Mouse (Mus musculus): ENCODE measurements around the gene Gm42878.
"Not testable (repeated sequence)": the region's sequence is repeated elsewhere in the genome, so short reads cannot be mapped to it uniquely, and the experiment has no call there.

Gene Gm42878

DNA sequence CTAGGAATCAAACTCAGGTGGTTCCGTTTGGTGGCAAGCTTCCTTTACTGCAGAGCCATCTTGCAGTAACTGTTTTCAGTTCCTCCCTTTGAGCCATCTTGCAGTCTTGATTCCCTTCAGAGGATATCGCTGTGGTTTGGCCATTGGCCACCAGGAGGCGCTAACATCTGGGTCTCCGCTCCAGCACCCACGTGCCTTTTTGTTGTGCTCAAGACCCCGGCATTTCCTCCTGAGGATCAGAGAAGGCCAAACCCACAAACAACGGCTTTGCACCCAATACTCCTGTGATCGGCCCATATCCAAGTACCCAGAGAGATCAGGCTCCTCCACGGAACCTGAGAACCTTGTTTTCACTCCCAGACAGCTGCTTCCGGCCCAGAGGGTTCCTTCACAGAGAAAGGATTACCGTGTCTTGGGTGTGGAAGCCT, 19.2 kb upstream of the Gm42878 start:
- DNase-seq (ENCODE audit: low spot score): peak; percentile 58

DNA sequence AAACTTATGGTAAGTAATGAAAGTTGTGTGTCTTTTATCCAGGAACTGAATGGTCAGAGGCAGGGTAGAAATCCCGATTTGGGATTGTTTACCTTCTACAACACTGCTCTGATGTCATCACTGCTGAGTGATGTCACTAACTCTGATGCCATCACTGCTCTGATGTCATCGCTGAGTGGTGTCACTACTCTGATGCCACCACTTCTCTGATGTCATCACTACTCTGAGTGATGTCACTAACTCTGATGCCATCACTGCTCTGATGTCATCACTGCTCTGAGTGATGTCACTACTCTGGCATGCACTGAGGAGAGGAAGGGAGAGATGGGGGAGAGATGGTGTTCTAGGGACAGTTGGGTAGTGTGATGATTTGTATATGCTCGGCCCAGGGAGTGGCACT, 17.2 kb upstream of the Gm42878 start:
- no peak for DNase-seq (ENCODE audit: low spot score)

DNA sequence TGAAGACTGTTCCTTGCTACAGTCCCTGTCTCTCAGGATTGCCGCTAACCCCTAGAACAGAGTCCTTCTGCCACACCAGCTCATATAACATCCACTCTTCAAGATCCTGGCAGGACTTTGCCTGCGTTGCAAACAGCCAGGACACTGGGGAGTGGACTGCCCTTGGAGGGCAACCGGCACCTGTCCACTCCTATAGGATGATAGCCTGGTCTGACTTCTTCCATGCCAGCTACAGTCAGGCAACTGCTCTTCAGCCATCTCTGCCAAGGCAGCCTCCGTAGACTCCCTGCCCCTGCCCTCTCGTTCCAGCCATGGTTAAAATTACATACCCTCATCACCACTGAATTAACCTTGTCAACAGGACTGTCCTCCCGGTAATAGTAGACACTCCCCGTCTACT, 3.9 kb upstream of the Gm42878 start:
- no peak for DNase-seq (ENCODE audit: low spot score)

DNA sequence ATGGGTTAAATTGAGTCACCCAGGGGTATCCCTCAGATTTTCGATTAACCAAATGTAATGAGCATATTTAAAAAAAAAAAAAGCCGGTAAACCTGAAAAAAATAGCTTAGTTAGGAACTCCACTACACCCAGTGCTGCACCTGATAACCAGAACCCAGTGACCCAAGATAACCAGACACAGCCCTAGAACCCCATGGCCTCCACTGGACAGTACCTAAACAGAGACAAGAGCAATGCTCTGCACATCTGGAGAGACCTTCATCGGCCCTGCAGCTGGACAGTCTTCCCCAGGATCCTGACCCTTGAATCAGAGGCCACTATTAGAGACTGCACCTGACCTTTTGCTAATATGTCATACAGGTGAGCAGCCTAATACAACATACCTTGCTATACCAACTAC, 1.8 kb upstream of the Gm42878 start:
- no peak for DNase-seq (ENCODE audit: low spot score)

DNA sequence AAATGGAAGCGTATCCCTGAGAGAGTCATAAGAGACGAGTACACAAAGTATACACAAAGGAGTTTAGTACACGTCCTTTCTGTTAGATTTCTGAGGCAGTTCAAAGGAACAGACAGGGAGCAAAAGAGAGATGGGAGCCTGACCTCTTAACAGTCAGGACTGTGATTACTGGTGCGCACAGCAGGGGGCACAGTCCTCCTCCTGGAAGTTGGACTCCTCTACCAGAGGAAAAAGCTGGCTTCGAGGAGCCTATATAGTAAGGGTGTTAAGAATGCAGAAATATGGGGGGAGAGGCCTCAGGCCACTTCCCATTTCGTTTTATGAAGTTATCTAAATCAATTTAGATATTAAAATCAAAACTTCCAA, 1.2 kb upstream of the Gm42878 start:
- no peak for DNase-seq (ENCODE audit: low spot score)

DNA sequence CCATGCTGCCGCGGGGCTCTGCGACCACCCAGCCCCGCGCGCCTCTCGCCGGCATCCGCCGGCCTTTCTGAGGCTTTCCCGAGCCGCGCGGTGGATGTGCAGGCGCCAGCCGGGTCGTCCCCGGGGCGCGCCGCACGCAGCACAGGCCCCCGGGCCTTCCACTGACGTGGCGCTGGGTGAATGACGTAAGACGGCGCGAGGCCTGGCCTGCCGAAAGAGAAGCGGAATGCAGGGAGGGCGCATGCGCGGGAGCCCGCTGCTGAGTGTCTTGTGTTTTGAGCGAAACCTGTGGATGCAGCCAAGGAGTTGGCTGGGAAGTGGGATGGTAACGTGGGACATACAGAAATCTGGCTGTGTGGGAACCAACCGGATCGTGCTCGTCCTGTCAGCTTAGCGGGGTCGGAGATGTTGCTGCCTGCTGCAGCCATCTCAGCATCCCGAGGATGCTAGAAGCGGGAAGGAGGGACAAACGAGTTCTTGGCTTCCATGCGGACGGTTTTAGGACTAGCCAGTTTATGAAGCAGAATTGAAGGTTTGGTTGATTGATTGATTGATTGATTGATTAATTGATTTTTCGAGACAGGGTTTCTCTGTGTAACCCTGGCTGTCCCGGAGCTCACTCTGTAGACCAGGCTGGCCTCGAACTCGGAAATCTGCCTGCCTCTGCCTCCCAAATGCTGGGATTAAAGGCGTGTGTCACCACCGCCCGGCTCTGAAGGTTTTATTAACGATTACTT, 679 bp upstream of the Gm42878 start, which contains the start of gene Mapkapk5:
Mapkapk5 (minus strand) TSS at position 113 of the 737 bp plus-strand sequence.
- peak; percentile 92 for DNase-seq (ENCODE audit: low spot score)

DNA sequence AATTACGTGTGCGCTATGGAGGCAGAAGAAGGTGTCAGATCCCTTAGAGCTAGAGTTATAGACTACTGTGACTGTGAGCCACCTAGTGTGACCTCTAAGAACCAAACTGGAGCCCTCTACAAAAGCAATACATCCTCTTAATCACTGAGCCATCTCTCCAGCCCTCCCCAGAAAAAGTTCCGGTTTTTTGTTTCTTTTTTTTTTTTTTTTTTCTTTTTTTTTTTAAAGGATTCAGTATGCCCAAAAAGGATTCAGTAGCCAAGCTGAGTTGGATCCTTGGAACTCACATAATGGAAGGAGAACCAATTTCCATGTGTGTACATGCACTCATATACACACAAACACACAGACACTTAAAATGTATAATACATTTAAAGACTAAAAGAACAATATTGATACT, 1.9 kb downstream of the Gm42878 start:
- DNase-seq (ENCODE audit: low spot score): no peak

DNA sequence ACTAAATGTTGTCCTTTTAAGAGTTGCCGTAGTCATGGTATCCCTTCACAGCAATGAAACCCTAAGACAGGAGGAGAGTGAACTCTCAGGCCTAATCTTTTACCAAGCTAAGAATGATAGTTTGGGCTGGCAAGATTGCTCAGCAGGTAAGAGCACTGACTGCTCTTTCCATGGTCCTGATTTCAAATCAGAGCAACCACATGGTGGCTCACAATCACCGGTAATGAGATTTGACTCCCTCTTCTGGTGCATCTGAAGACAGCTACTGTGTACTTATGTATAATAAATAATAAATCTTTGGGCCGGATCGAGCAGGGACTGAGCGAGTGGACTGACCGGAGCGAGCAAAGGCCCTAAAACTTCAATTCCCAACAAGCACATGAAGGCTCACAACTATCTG, 4.0 kb downstream of the Gm42878 start:
- DNase-seq (ENCODE audit: low spot score): no peak

DNA sequence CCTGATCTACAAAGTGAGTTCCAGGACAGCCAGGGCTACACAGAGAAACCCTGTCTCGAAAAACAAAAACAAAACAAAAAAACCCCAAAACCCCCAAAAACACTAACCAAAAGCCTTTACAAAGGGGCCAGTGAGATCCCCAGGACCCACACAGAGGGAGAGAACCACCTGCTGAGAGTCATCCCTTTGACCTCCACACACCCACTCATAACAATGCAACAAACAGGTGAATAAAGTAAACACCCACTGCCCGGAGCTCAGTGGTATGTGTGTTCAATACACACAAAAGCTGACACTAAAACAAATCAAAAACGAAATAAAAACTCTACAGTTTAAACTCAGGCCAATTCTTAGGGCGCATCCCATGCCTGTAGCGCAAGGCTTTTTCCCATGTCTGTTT, 5.2 kb downstream of the Gm42878 start:
- no peak for DNase-seq (ENCODE audit: low spot score)

DNA sequence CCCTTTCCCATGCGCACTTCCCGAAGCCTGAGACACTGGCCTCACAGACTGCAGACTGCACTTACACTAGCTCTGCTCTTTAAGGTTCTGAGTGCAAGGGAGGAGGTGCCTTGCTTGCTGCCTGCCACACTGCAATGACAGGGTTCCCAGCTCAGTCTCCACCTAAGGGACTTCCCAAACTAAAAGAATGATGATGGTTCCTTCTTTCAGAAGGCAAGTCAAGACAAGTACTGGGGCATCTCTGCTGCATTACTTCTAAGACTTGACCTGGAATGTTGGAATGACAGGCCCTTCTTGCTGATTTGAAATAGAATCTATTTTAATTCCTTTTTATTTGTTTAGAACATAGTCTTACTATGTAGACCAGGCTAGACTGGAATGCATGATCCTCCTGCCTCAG, 7.7 kb downstream of the Gm42878 start:
- DNase-seq (ENCODE audit: low spot score): no peak

DNA sequence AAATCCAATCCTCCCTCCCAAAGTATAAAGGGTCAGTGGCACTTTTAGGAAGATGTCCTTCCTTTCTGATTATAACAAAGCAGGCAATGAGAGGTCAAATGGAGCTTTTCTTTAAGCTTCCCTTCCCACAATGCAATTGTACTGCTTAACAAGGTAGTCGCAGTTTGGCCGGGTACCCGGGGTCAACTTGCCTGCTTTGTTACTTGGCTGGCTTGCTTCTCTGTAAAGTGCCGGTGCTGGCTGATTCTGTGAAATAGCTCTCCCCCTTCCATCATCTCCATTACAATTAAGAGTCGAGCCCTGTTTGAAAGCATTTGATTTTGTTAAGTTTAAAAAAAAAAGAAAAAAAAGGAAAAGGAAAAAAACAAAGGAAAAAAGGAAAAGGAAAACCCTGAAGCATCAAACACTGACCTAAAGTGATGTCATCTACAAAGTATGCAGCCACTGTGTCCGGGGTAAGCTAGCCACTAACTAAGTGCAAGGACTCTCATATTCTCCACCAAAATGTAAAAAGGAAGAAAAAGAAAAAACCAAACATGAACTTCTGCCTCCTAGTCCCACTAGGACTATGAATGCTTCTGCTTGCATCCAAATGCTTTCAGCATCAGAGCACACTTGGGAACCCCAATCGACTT, 8.2 kb downstream of the Gm42878 start:
- DNase-seq (ENCODE audit: low spot score): no peak

DNA sequence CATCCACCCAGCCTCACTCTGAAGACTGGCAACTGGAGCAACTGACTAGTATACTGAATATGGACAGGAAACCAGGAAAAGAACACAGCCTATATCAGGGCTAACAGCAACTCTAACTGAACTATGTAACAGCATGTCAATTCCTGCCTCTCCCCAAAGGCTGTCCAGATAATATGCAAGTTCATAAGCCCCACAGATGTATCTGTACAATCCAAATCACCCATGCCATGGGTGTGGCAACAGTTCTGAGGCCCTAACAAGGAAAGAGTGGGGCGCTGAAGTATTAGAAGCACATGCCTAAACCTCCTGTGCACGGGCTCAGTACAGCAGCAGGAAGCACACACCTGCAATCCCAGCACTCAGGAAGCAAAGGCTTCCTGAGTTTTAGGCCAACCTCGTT, 10.2 kb downstream of the Gm42878 start:
- DNase-seq (ENCODE audit: low spot score): no peak

DNA sequence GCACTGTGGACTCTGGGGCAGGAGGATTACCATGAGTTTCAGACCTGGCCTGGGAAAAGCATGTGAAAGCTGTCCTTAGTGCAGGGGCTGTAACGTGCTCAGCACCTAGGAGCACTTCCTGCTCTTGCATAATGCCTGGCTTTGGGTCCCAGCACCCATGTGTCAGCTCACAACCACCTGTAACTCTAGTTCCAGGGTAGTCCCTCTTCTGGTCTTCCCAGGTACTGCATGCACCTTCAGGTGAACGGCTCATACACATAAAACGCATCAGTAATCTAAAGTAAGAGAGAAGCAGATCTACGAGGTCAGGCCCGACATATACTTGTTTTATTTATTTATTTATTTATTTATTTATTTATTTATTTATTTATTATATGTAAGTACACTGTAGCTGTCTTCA, 10.8 kb downstream of the Gm42878 start:
- no peak for DNase-seq (ENCODE audit: low spot score)

DNA sequence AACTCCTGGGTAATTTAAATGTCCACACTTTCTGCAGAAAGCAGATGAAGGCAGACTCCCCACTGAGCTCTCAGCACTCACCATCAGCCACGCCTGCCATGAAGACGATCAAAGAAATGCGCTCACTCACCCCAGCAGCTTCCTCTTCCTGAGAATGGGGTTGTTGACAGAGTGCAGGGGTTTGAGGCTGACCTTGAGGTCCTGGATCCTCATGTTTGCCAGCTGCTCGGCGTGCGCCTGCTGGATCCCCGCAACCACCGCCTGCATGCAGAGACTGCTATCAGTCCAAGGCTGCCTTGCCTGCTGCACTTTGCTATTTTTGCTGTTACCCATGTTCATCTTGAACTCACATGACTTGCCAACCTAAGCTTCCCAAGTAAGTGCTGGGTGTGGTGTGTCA, 18.3 kb downstream of the Gm42878 start:
- peak; percentile 52 for DNase-seq (ENCODE audit: low spot score)

DNA sequence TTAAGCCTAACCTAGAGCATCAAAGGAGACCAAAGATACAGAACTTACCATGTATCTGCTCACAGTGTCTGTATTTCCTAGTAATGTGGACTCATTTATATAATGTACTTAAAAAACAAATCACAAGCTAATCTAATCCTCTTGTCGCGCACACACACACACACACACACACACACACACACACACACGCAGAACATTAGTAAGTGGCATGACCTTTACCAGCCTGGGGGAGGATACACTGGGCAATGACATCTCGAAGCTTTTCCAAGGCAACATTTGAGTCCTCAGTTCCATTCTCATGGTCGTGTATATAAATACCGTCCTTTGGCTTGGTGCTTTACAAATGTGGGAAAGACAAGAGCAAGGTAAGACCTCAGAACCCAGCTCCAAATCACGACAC, 18.8 kb downstream of the Gm42878 start:
- DNase-seq (ENCODE audit: low spot score): no peak

DNA sequence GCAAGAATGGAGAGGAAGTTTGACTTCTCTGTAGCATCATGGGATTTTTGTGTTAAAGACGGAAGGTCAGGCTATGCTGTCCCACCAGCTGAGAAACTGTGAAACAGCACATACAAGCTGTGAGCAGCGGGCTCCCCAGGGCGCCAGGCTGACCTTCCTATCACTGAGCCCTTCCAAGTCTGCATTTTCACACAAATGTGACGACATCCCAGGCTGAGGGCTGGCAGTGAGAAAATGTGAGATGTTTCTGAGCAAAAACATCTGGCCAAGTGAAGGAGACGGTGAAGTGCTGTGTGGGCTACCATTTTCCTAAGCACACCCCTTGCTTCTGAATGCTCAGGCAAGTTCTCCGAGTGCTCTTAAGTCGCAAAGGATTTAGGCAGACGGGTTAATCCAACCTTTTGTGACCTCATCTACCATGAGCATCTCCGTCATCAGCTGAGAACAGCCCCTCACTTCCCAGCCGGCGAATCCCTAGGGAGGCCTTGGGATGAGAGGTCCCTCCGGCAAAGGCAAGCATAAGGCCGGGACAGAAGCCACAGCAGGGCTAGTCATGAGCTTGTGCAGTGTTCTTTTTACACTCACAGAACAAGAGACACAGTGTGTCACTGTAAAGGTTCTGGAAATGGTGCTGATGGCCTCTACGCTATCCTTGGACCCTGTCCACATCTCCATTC, 19.4 kb downstream of the Gm42878 start:
- no peak for DNase-seq (ENCODE audit: low spot score)

DNA sequence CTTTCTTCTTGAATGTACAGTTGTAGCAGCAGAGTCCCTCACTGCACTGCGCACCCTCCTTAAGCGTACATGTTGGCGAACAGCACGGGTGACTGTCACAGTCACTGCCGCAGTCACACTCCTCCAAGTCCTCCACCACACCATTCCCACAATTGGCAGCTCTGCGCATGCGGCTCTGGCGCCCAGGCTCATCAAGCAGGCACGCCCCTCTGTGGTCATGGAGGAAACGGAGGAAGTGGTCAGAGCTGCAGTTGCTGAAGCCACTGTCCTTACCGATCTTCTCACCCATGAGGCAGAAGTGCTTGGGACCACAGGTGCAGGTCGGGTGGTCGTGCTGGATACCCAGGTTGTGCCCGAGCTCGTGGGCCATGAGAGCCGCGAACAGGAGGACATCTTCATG, 25.5 kb downstream of the Gm42878 start:
- DNase-seq (ENCODE audit: low spot score): not testable (repeated sequence)

DNA sequence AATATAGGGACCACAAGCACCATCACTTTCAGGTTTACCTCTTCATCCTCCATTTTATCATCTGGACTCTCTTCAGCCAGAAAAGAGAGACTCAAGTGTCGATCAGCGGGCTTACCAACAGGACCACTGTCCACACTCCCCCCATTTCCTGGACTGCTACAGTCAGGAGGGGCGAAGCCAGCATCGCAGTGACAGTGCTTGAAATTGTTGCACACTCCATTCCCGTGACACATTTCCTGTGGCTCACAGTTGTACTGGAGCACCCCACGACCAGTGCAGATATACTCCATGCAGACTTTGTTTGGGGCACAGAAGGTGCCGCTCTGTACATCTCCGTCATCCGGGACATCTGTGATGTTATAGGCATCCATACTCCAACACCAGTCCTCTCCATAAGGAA, 26.3 kb downstream of the Gm42878 start:
- DNase-seq (ENCODE audit: low spot score): no peak

DNA sequence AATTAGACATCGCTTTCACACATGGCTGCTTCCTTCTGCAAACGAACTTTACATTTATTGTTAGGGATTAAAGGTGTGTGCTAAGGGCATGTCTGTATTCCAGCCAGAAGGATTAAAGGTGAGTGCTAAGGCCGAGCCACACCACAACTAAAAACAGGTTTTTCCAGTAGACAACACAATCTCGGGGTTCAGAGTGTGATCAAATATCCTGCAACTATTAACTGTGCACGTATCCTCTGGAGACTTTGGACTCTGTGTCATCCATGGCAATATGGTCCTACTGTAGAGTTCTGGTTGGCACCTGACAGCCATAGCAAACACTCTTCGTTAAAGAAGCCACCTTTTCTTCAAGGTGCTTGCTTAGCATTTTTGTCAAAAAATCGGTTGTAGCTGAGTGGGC, 35.3 kb downstream of the Gm42878 start:
- no peak for DNase-seq (ENCODE audit: low spot score)

DNA sequence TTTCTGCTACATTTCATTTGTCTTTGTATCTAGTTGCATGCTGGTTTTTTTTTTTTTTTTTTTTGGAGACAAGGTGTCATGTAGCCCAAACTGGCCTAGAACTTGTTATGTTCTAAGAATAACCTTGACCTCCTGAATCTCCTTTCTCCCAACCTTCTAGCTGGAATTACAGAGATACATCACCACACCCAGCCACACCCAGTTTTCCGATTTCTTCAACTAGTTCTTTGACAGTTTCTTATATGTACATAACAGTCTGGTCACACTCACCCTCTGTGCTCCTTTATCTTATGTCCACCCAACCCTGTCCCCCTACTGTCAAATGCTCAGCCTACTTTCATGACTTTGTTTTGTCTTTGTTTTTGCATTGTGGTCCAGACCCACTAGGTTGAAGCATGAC, 38.4 kb downstream of the Gm42878 start:
- no peak for DNase-seq (ENCODE audit: low spot score)

DNA sequence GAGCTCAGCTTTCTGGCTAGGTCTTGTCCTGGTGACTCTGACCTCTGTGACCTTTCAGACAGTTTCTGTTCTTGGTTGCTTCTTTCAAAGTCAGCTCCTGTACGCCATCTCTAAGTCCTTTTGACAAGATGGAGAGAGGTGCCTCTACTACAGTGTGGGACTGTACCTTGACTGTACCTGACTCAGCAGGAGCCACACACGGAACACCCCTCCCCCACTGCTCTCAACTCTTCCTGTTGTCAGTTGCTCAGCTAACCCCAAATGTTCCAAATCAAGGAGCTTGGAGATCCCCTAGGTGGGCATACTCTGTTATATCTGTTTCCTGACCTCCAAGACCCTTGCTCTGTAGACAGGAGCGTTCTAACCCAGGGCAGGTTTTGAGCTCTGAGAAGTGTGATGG, 42.1 kb downstream of the Gm42878 start, which contains the start of gene Adam1b:
Adam1b (minus strand) TSS at position 205 of the 400 bp plus-strand sequence.
- no peak for DNase-seq (ENCODE audit: low spot score)

DNA sequence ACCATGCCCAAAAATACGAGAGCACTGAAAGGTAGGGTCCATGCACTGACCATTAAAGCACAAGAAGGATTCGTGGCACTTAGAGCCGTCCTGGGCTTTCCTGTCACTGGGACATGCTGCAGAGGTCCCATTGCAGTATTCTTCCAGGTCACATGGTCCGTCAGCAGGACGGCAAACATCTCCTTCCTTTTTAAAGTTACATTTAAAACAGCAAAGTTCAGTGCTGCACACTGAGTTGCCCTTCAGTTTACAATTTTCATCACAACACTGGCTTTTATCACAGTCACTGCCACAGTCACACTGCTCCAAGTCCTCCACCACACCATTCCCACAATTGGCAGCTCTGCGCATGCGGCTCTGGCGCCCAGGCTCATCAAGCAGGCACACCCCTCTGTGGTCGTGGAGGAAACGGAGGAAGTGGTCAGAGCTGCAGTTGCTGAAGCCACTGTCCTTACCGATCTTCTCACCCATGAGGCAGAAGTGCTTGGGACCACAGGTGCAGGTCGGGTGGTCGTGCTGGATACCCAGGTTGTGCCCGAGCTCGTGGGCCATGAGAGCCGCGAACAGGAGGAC, 43.8 kb downstream of the Gm42878 start:
- DNase-seq (ENCODE audit: low spot score): not testable (repeated sequence)

DNA sequence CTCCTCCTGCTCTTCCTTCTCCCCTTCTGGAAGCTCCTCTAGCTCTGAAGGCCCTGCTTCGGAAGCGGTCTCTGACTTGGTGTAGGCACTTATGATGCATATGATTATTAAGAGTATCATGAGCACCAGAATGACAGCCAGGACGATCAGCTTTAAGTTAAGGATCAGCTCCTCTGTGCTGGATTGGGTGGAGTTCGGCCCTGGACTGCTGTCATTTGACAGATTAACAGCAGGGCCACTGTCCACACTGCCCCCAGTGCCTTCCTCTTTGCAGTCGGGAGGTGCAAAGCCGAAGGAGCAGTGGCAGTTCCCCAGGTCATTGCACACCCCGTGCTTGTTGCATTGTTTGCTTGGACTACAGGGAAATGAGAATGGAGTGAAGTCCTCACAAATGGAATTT, 44.6 kb downstream of the Gm42878 start:
- DNase-seq (ENCODE audit: low spot score): no peak
